Mouse (Mus musculus): ENCODE measurements at regions not wholly inside any gene's neighbourhood (a gene's known extent, or its start where the extent isn't known, plus 50 kb on each side); places are given as distances from the start of the nearest gene placed in this dataset.

DNA sequence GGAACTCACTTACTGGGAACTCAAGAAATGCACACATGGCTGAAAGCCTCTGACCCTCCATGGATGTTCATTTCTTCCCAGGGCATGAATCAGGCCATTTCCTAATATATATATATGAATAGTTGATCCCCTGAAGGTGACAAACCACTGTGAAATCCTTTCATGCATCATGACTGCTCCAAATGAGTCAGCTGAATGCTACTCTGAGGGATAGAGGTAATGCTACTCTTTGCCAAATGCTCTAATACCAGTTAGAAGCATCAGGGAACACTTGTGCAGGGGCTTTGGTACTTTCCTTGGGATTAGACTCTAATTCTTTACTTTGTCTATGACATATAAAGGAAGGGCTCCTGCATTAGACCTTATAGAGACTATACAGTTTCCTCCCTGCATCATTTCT lies 561.0 kb upstream of the Ercc4 start:
- TF ChIP-seq CTCF (IDR thresholded peaks at IDR 0.05; ENCODE audit: low read depth) (no peak), EP300 (optimal IDR thresholded peaks at IDR 0.05) (no peak)
